Mouse (Mus musculus): ENCODE results near the gene Arid5b. TPM values are rescaled to one million over a fixed set of nuclear protein-coding genes. Genes with fewer than 3 reads are reported as not detected.
A peak's percentile ranks its signal among the peaks of the same experiment; 100 is the strongest.

Gene Arid5b
- polyA plus RNA-seq, 1 experiment: 8.6 TPM

- Histone ChIP-seq H3K4me3 (ENCODE audit: insufficient read depth, low read depth, low read length) (no peak overlapping the region), H3K36me3 (ENCODE audit: control insufficient read depth, insufficient read depth, low read length) (no peaks in the 10 kb centered on the region), H3K27me3 (replicated peaks; ENCODE audit: control insufficient read depth, insufficient read depth, low read length) (no peaks in the 10 kb centered on the region), H3K27ac (ENCODE audit: insufficient read depth, low read depth, low read length) (peak overlapping the region; percentile 92), H3K4me1 (ENCODE audit: control insufficient read depth, insufficient read depth, low read length) (peaks cover 26% of the 10 kb centered on the region)
- WGBS: 64% methylated on average over 8 of the region's 8 CpGs
- peak; percentile 64 for DNase-seq
- TF ChIP-seq POLR2A (IDR thresholded peaks at IDR 0.05; ENCODE audit: low read depth, low read length) (no peak), CTCF (conservative IDR thresholded peaks at IDR 0.05; ENCODE audit: insufficient read depth, insufficient read length, low read depth, low read length) (no peak)
Measured at GRCm38 (mm10) chr10:68164723-68165706, 113.5 kb downstream of the Arid5b start.

DNA sequence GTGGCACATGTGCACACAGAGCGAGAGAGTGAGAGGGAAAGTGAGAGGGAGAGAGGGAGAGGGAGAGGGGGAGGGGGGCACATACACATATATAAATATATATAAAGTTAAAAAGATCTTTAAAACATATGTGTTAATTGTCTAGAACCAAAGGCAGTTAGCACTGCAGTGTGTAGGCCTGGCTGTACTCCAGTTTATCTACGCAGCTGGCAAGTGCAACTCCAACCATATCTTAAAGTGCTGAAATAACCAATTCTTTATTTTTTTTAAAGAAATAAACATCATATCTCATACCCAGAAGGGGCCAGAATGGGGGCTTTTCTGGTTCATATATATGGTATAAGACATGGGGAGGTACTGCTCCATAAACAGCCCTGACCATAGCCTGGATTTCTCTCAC lies 114.4 kb downstream of the Arid5b start:
- H3K4me1 ChIP-seq (ENCODE audit: control insufficient read depth, insufficient read depth, low read length): peaks cover 25% of the 10 kb centered on the region
- H3K4me3 ChIP-seq (ENCODE audit: insufficient read depth, low read depth, low read length): no peak overlapping the region
- TF ChIP-seq POLR2A (IDR thresholded peaks at IDR 0.05; ENCODE audit: low read depth, low read length): no peak
- 96% methylated on average over 2 of the region's 2 CpGs for WGBS
- no peaks in the 10 kb centered on the region for H3K27me3 ChIP-seq (replicated peaks; ENCODE audit: control insufficient read depth, insufficient read depth, low read length)
- H3K36me3 ChIP-seq (ENCODE audit: control insufficient read depth, insufficient read depth, low read length): no peaks in the 10 kb centered on the region
- H3K27ac ChIP-seq (ENCODE audit: insufficient read depth, low read depth, low read length): no peak overlapping the region
- no peak for DNase-seq

- Histone ChIP-seq H3K4me1 (ENCODE audit: control insufficient read depth, insufficient read depth, low read length) (no peaks in the 10 kb centered on the region), H3K36me3 (ENCODE audit: control insufficient read depth, insufficient read depth, low read length) (no peaks in the 10 kb centered on the region), H3K4me3 (ENCODE audit: insufficient read depth, low read depth, low read length) (no peak overlapping the region), H3K27me3 (replicated peaks; ENCODE audit: control insufficient read depth, insufficient read depth, low read length) (no peaks in the 10 kb centered on the region), H3K27ac (ENCODE audit: insufficient read depth, low read depth, low read length) (no peak overlapping the region)
- no peak for DNase-seq
- TF ChIP-seq CTCF (conservative IDR thresholded peaks at IDR 0.05; ENCODE audit: insufficient read depth, insufficient read length, low read depth, low read length): no peak
- no peak for TF ChIP-seq POLR2A (IDR thresholded peaks at IDR 0.05; ENCODE audit: low read depth, low read length)
- 96% methylated on average over 9 of the region's 9 CpGs for WGBS
Measured at GRCm38 (mm10) chr10:68159759-68160158, 118.8 kb downstream of the Arid5b start.

DNA sequence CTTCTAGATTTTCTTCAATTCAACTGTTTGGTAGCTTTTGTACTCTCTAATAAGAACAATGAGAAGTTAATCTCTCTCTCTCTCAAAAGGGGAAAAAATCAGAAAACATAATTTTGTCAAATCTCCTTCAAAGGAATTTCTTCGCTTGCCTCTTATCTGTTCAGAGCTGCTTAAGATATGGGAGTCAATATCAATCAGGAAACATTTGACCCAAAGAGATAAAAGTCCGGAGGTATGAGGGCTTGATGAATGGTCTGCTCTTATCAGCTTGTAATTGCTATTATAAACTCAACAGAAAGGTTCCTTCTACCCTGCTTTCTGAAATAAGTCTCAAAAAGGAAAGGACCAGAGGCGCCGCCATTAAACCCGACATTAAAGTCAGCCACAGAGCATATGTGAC lies 120.0 kb downstream of the Arid5b start:
- no peak overlapping the region for H3K27ac ChIP-seq (ENCODE audit: insufficient read depth, low read depth, low read length)
- H3K27me3 ChIP-seq (replicated peaks; ENCODE audit: control insufficient read depth, insufficient read depth, low read length): no peaks in the 10 kb centered on the region
- no peak for DNase-seq
- 87% methylated on average over 5 of the region's 5 CpGs for WGBS
- H3K4me3 ChIP-seq (ENCODE audit: insufficient read depth, low read depth, low read length): no peak overlapping the region
- H3K36me3 ChIP-seq (ENCODE audit: control insufficient read depth, insufficient read depth, low read length): no peaks in the 10 kb centered on the region
- no peaks in the 10 kb centered on the region for H3K4me1 ChIP-seq (ENCODE audit: control insufficient read depth, insufficient read depth, low read length)
- no peak for TF ChIP-seq CTCF (conservative IDR thresholded peaks at IDR 0.05; ENCODE audit: insufficient read depth, insufficient read length, low read depth, low read length)
- TF ChIP-seq POLR2A (IDR thresholded peaks at IDR 0.05; ENCODE audit: low read depth, low read length): no peak

DNA sequence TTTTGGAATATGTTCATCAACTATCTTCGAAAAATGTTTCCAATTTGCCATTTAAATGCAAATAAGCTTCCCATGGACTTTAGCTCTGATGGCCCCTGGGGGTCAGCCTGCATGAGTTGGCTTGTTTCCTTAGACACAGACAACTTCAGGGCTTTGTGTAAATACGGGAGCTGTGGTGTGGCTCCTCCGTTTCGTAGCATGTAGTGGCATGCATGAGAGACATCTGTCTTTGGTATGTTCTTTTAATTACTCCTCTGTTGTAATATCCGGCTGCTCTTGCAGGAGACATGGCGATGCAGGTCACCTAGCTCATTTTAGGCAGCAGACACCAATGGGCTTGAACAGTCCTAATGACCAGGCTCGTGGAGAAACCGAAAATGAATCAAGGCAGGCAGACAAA lies 121.0 kb downstream of the Arid5b start:
- 71% methylated on average over 8 of the region's 8 CpGs for WGBS
- DNase-seq: no peak
- H3K27ac ChIP-seq (ENCODE audit: insufficient read depth, low read depth, low read length): no peak overlapping the region
- no peaks in the 10 kb centered on the region for H3K27me3 ChIP-seq (replicated peaks; ENCODE audit: control insufficient read depth, insufficient read depth, low read length)
- TF ChIP-seq POLR2A (IDR thresholded peaks at IDR 0.05; ENCODE audit: low read depth, low read length): no peak
- no peak for TF ChIP-seq CTCF (conservative IDR thresholded peaks at IDR 0.05; ENCODE audit: insufficient read depth, insufficient read length, low read depth, low read length)
- no peaks in the 10 kb centered on the region for H3K4me1 ChIP-seq (ENCODE audit: control insufficient read depth, insufficient read depth, low read length)
- no peak overlapping the region for H3K4me3 ChIP-seq (ENCODE audit: insufficient read depth, low read depth, low read length)
- no peaks in the 10 kb centered on the region; the same call in 1 of the 2 replicates for H3K36me3 ChIP-seq (ENCODE audit: control insufficient read depth, insufficient read depth, low read length)

- TF ChIP-seq POLR2A (IDR thresholded peaks at IDR 0.05; ENCODE audit: low read depth, low read length) (no peak), CTCF (conservative IDR thresholded peaks at IDR 0.05; ENCODE audit: insufficient read depth, insufficient read length, low read depth, low read length) (no peak)
- Histone ChIP-seq H3K27ac (ENCODE audit: insufficient read depth, low read depth, low read length) (no peak overlapping the region), H3K36me3 (ENCODE audit: control insufficient read depth, insufficient read depth, low read length) (no peaks in the 10 kb centered on the region; the same call in 1 of the 2 replicates), H3K4me1 (ENCODE audit: control insufficient read depth, insufficient read depth, low read length) (no peaks in the 10 kb centered on the region), H3K27me3 (replicated peaks; ENCODE audit: control insufficient read depth, insufficient read depth, low read length) (no peaks in the 10 kb centered on the region), H3K4me3 (ENCODE audit: insufficient read depth, low read depth, low read length) (no peak overlapping the region)
- DNase-seq: no peak
- WGBS: 55% methylated on average over 10 of the region's 10 CpGs
Measured at GRCm38 (mm10) chr10:68156646-68157245, 121.8 kb downstream of the Arid5b start.

GRCm38 (mm10) chr10:68156159-68156558 lies 122.4 kb downstream of the Arid5b start:
- no peaks in the 10 kb centered on the region for H3K27me3 ChIP-seq (replicated peaks; ENCODE audit: control insufficient read depth, insufficient read depth, low read length)
- 0 out of 2 replicates have a peak, but pooled peaks have one; percentile 9 for TF ChIP-seq CTCF (conservative IDR thresholded peaks at IDR 0.05; ENCODE audit: insufficient read depth, insufficient read length, low read depth, low read length)
- TF ChIP-seq POLR2A (IDR thresholded peaks at IDR 0.05; ENCODE audit: low read depth, low read length): no peak
- no peaks in the 10 kb centered on the region for H3K4me1 ChIP-seq (ENCODE audit: control insufficient read depth, insufficient read depth, low read length)
- 92% methylated on average over 6 of the region's 6 CpGs for WGBS
- no peak for DNase-seq
- no peaks in the 10 kb centered on the region; the same call in 1 of the 2 replicates for H3K36me3 ChIP-seq (ENCODE audit: control insufficient read depth, insufficient read depth, low read length)
- H3K27ac ChIP-seq (ENCODE audit: insufficient read depth, low read depth, low read length): no peak overlapping the region
- H3K4me3 ChIP-seq (ENCODE audit: insufficient read depth, low read depth, low read length): no peak overlapping the region

Measured in kidney, adult 2 months (tissue).